Mouse (Mus musculus) erythroblast, embryonic 14.5 days (primary cell): ENCODE results near the gene Slx4ip.

Experiments
- GATA1 ChIP-seq: IDR thresholded peaks from 2 replicates; pipeline ENCODE4 v1.6.1; 2012; ENCODE audit warnings: low read length, inconsistent platforms, mixed read lengths
- TAL1 ChIP-seq: IDR thresholded peaks from 3 replicates; pipeline ENCODE4 v1.6.1; 2012; ENCODE audit warnings: low read length, inconsistent platforms, mixed read lengths

DNA sequence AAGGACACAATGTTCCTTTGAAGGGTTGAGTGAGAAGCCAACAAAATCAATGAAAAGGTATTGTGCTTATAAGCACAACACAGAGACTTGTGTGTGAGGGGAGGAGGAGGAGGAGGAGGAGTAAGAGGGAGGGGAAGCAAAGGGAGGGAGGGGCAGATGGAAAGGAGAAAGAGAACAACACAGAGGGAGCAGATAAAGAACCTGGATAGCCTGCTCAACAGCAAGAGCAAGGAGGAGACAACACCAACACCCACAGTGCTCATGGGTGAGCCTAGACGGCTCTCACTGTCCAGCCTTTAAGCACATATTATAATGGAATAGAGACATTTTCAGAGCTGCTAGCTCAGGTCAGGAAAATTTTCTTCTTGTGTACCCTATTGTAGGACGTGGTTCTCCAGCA is 18.3 kb downstream of the Slx4ip start:
- TF ChIP-seq GATA1 = no peak
- no peak for TF ChIP-seq TAL1
